Mouse (Mus musculus): Measurements from ENCODE around the gene Cgref1.

Gene Cgref1

GRCm38 (mm10) chr5:30944956-30945781, at the start of gene Cgref1:
Gene Cgref1, minus strand, starts transcription at chr5:30945591.
- no peak for DNase-seq

GRCm38 (mm10) chr5:30994074-30994473, 48.7 kb upstream of the Cgref1 start:
- DNase-seq, result no peak

- no peak for DNase-seq
Observed at GRCm38 (mm10) chr5:30992980-30993676, 47.7 kb upstream of the Cgref1 start.

- no peak for DNase-seq
Observed at GRCm38 (mm10) chr5:30982357-30982756, 37.0 kb upstream of the Cgref1 start.

GRCm38 (mm10) chr5:30974870-30975656, 29.7 kb upstream of the Cgref1 start:
- no peak for DNase-seq

- DNase-seq, result no peak
Observed at GRCm38 (mm10) chr5:30969440-30969839, 24.0 kb upstream of the Cgref1 start.

GRCm38 (mm10) chr5:30968416-30968815, 23.0 kb upstream of the Cgref1 start, which contains the start of gene Tcf23:
Gene Tcf23, plus strand, starts transcription at chr5:30968662.
- no peak for DNase-seq

GRCm38 (mm10) chr5:30966189-30966588, 20.8 kb upstream of the Cgref1 start:
- no peak for DNase-seq

- DNase-seq, result no peak
Observed at GRCm38 (mm10) chr5:30963916-30964315, 18.5 kb upstream of the Cgref1 start.

- no peak for DNase-seq
Observed at GRCm38 (mm10) chr5:30961545-30962505, 16.4 kb upstream of the Cgref1 start.

GRCm38 (mm10) chr5:30960814-30961213, 15.4 kb upstream of the Cgref1 start:
- no peak for DNase-seq

GRCm38 (mm10) chr5:30959966-30960501, 14.6 kb upstream of the Cgref1 start, which contains the start of gene Preb:
Gene Preb, minus strand, starts transcription at chr5:30960361.
- peak; percentile 99 for DNase-seq

- no peak for DNase-seq
Observed at GRCm38 (mm10) chr5:30959198-30959854, 13.9 kb upstream of the Cgref1 start.

- DNase-seq, result no peak
Observed at GRCm38 (mm10) chr5:30957891-30958290, 12.5 kb upstream of the Cgref1 start.

GRCm38 (mm10) chr5:30955751-30956150, 10.4 kb upstream of the Cgref1 start:
- DNase-seq, result no peak

- no peak for DNase-seq
Observed at GRCm38 (mm10) chr5:30954556-30954955, 9.2 kb upstream of the Cgref1 start.

- DNase-seq, result no peak
Observed at GRCm38 (mm10) chr5:30954065-30954464, 8.7 kb upstream of the Cgref1 start.

- no peak for DNase-seq
Observed at GRCm38 (mm10) chr5:30952551-30952950, 7.2 kb upstream of the Cgref1 start.

GRCm38 (mm10) chr5:30951706-30952105, 6.3 kb upstream of the Cgref1 start:
- no peak for DNase-seq

GRCm38 (mm10) chr5:30950922-30951321, 5.5 kb upstream of the Cgref1 start:
- DNase-seq, result no peak

- no peak for DNase-seq
Observed at GRCm38 (mm10) chr5:30950451-30950850, 5.1 kb upstream of the Cgref1 start.

Data from thymus, postnatal 25 days (tissue).